Mouse (Mus musculus) ES-Bruce4 (cell line): ENCODE measurements around the gene Baiap2l2.

Source experiments
- CTCF ChIP-seq: IDR thresholded peaks from one replicate; pipeline ENCODE4 v1.8.1; 2011; ENCODE audit warnings: low read depth, low read length
- EP300 ChIP-seq: IDR thresholded peaks from 2 replicates; pipeline ENCODE4 v1.6.1; 2011; ENCODE audit warnings: low read depth, low read length; ENCODE audit not compliant: insufficient read depth
- POLR2A ChIP-seq: IDR thresholded peaks from one replicate; pipeline ENCODE4 v1.8.1; 2011; ENCODE audit warnings: low read length; ENCODE audit not compliant: insufficient read depth

- TF ChIP-seq CTCF (no peak), POLR2A (no peak), EP300 (no peak)
Measured at GRCm38 (mm10) chr15:79244071-79244893, 41.1 kb downstream of the Baiap2l2 start.
